Mouse (Mus musculus): ENCODE results near the gene Mindy1. TPM values are rescaled to one million over a fixed set of nuclear protein-coding genes. Genes with fewer than 3 reads are reported as not detected.
"Not testable (repeated sequence)": the region's sequence is repeated elsewhere in the genome, so short reads cannot be mapped to it uniquely, and the experiment has no call there.

The Mindy1 gene
- total RNA-seq, 2 experiments from 2014 or later, result 26.2 to 28.5 TPM

DNA sequence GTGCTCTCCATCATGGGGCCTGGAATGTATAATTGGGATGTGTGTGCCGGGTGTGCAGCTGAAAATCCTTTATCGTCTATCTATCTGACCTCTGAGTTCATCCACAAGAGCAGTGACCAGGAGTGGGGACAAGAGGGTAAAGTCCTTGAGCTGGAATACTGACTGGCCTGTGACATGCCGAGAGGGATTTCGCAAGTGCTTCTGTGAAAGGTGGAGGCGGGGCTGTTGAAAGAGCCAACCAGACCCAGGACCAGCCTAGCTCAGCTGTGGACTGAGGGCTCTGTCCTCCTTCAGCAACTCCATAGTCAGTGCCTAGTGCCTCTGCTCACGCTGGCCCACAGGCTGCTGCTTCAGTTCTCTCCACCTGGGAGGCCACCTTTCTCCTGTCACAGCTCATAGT, 37.4 kb downstream of the Mindy1 start:
- no peak for DNase-seq (ENCODE audit: low spot score in 2 of 2)

DNA sequence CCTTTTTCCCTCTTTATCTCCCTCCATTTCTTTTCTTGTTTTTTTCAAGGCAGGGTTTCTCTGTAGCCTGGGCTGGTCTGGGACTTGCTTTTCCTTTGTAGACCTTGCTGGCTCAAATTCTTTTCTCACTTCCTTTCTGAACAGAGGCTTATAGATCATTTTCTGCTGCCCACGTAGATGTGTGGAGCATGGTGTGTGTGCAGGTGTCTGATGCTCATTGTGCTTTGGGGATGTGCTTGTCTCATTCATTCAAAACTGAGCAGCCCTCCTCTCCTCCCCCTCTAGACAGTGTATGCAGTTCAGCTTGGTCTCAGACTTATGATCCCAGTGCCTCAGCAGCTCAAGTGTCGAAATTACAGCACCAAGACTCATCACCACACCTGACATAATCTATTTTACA, 38.0 kb downstream of the Mindy1 start:
- no peak for DNase-seq (ENCODE audit: low spot score in 2 of 2)

DNA sequence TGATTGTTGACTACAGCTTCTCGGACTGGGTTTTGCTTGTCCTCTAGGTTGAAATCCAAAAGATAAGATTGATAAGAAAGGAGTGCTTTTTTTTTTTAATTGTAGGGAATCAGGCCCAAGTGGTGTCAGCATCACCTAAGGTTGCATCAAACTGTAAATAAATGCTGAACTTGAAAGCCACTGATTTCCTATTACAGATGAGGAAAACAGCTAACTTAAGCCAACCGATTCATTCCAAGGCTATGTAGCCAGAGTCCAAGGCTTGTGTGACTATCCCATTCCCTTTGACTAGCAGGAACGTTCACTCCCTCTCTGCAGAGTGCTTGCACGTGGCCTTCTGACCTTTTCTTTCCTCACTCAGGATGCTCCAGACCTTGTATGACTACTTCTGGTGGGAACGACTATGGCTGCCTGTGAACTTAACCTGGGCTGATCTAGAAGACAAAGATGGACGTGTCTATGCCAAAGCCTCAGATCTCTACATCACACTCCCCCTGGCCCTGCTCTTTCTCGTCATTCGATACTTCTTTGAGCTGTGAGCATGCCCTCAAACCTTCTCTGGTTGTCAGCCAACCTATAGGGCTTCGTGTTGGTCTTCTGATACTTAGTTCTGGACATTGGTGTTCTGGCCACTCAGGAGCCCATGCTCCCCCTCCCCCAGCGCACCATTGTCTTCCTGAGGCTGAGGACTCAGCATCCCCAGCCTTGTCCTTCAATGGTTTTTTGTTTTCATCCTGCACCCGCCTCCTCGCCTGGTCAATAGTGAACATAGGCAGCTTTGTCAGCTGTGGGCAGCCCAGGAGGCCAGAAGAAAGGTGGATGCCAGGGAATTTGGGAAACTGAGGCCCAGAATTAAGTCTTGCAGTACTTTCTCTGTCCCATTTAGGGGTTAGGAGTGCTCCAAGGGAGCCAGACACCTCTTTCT, 38.8 kb downstream of the Mindy1 start:
- DNase-seq (ENCODE audit: low spot score in 2 of 2), result no peak

DNA sequence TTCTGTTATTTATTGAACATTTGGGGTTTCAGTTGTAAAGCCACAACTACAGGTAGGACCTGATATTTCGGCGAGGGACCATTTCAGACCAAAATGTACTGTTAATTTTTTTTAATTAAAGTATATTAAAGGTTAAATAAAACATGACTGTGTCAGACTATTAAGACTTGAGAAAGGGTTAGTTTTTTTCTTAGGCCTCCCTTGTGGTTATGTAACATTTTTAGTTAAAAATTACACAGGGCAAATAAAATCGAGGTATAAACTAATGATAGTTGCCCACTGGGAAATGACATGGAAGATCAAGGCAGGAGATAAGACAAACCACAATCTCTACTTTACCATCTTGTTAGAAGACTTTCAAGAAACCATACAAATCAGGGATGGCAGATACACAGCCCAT, 42.3 kb downstream of the Mindy1 start:
- no peak for DNase-seq (ENCODE audit: low spot score in 2 of 2)

DNA sequence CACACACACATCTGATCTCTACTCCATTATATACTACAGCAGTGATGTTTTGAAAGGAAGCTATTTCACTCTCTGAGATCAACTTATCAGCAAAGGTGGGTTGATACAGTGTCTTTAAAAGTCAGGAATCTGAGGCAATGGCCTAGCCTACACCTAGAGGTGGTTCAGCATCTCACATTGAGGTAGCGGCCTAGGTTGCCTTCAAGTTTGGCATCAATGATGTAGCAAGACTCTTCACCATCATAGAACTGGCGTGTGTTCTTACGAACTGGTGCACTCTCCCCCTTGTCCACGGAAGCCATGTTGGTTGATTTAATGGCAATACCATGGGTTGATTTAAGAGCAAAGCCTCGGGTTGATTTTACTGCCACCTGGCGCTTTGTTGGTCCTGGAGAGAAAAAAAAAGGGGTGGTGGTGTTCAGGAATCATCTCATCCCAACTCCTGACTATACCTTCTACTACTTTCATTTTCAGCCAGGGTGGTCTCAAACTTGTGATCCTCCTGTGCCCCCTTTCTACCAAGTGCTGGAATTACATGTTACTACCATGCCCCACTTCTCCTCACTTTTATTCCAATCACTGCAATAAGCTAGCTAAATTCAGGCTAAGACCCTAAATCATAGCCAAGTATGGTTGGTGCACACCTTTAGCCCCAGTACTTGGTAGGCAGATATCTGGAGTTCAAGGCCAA, 43.5 kb downstream of the Mindy1 start:
- DNase-seq (ENCODE audit: low spot score in 2 of 2), result no peak

DNA sequence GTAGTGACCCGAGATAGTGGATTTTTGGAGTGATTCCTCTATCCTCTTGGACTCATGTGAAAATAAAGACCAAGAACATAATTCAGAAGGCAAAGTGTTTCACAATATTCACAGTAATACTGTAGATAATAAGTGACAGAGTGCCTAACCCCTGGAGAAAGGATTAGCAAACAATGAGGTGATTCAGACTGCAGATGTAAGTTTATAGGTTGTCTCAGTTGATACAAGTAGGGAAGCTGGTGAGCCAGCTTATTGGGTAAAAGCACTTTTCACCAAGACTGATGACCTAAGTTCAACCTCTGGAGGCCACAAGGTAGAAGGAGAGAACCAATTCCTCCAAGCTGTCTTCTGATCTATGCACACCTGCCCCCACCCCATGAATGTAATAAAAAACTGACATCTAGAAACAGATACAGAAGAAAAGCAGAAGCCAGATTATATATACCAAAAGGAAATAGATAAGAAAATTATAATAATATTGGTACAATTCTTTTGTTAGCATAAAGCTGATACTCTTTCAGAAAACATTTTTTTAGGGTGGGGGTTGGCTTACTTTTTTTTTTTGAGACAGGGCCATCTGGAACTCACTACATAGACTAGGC, 47.8 kb downstream of the Mindy1 start:
- DNase-seq (ENCODE audit: low spot score in 2 of 2), result no peak

DNA sequence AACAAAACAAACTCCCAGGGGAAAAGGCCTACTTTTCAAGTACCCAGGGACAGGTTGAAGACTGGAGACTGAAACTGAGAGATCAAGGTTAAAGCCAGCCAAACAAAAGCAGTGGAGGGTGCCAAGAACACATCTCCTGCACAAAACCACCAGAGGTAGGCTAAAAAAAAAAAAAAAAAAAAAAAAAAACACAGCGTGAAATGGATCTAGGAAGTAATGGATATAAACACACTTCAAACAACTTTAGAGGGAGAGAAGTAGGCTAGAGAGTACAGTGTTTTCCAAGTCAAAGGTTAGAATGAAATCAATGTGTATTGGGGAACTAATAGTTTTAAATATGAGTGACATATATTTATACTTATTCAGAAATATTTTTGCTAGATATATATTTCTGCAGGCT, 50.4 kb downstream of the Mindy1 start:
- no peak for DNase-seq (ENCODE audit: low spot score in 2 of 2)

DNA sequence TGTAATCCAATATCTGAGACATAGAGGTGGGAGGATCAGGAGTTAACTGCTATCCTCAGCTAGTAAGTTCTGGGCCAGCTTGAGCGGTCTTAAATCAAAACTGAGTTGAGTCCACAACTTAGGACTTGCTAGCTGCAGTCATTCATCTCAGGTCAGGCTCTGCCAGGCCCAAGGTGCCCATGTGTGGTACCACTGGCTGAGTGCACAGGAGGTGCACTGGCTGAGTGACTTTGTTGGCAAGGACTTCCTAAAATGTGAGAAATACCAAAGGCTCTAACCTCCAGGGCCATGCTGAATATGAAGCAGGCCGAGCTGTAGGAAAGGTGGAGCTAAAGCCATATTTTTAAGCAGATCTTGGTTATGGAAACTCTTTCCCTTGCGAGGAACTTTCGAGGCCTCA, 56.2 kb downstream of the Mindy1 start:
- no peak for DNase-seq (ENCODE audit: low spot score in 2 of 2)

DNA sequence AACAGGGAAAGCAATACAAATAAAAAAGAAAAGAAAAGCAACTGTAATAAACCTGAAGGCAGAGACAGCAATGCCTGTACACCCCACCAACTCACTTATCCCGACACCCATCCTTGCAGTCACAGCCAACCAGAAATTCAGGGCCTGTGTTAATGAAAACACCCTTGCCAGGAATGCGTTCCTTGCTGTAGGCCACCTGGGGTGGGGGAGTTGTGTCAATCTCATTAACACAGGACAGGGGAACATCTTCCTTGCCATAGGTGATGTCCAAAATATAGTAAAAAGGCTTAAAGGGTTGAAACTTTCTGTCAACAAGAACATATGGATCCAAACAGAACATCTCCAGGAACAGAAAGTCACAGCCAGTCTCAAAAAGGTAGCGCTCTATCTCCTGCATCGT, 57.1 kb downstream of the Mindy1 start:
- no peak for DNase-seq (ENCODE audit: low spot score in 2 of 2)

DNA sequence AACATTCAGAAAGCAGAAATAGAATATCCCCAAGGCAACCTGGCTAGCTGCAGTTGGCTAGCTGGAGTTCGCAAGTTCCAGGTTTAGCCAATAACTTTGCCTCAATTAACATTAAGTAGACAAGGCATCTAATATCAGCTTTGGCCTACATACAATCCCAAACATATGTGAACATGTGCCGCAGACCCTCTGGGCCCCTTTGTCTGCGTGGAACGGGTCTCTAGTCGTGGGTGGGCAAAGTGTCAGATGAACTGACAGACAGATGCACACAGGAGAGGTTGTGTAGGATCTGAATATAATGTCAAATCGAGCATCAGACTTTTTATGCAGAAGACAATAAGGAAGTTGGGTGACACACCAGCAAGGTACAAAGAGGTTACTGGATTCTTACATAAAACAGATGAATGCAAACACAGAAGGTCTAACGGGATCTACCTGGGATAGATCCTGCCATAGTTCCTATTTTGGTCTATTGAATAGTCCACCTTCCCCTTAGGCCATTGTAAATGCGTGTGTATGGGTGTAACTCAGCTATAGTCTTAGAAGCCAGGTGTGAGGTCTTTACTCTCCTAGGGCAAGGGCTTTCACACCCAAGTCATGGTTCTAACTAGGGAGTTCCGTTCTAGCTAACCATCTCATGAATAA, 62.3 kb downstream of the Mindy1 start:
- not testable (repeated sequence) for DNase-seq (ENCODE audit: low spot score in 2 of 2)

Other genes with a start within 250 kb of the Mindy1 start
- gene Psmd4, start 238.7 kb upstream of the Mindy1 start, total RNA-seq (2021), result 100 to 1,000 TPM; 155 TPM
- gene Pip5k1a, start 174.4 kb upstream of the Mindy1 start, total RNA-seq (2021), result 10 to 100 TPM; 46.3 to 51.5 TPM
- gene Vps72, start 170.3 kb upstream of the Mindy1 start, total RNA-seq (2021), result 10 to 100 TPM; 40.8 to 45.3 TPM
- gene Tmod4, start 156.9 kb upstream of the Mindy1 start, total RNA-seq (2021), result 1 to 10 TPM in 1 of 2 experiments, under 1 TPM in 1; 0.83 to 1.5 TPM
- 10 to 100 TPM; 39.6 to 41.2 TPM for gene Scnm1, start 147.3 kb upstream of the Mindy1 start, total RNA-seq (2021)
- gene Lysmd1, start 147.3 kb upstream of the Mindy1 start, total RNA-seq (2021), result 10 to 100 TPM; 22.5 to 22.8 TPM
- 1 to 10 TPM; 2.3 to 3.0 TPM for gene Tnfaip8l2, start 139.0 kb upstream of the Mindy1 start, total RNA-seq (2021)
- 10 to 100 TPM; 48.6 to 52.6 TPM for gene Sema6c, start 120.9 kb upstream of the Mindy1 start, total RNA-seq (2021)
- gene Gabpb2, start 63.4 kb upstream of the Mindy1 start, total RNA-seq (2021), result 10 to 100 TPM; 10.5 to 11.8 TPM
- gene Cdc42se1, start 52.6 kb upstream of the Mindy1 start, total RNA-seq (2021), result 10 to 100 TPM; 85.9 to 87.3 TPM
- 100 to 1,000 TPM; 496 to 516 TPM for gene Mllt11, start 49.2 kb upstream of the Mindy1 start, total RNA-seq (2021)
- gene Gm128, start 39.7 kb upstream of the Mindy1 start, total RNA-seq (2021), result not detected
- gene Bnipl, start 30.2 kb upstream of the Mindy1 start, total RNA-seq (2021), result under 1 TPM in 1 of 2 experiments, not detected in 1; 0.46 TPM
- 10 to 100 TPM; 26.8 to 26.9 TPM for gene Prune1, start 731 bp downstream of the Mindy1 start, total RNA-seq (2021)
- gene Anxa9, start 25.8 kb downstream of the Mindy1 start, total RNA-seq (2021), result under 1 TPM; 0.51 to 0.95 TPM
- 10 to 100 TPM; 60.8 to 62.0 TPM for gene Cers2, start 33.4 kb downstream of the Mindy1 start, total RNA-seq (2021)
- 10 to 100 TPM; 40.7 to 40.8 TPM for gene Setdb1, start 75.9 kb downstream of the Mindy1 start, total RNA-seq (2021)
- not detected for gene 4930558C23Rik, start 121.5 kb downstream of the Mindy1 start, total RNA-seq (2021)
- 10 to 100 TPM; 35.7 to 36.9 TPM for gene Arnt, start 153.0 kb downstream of the Mindy1 start, total RNA-seq (2021)
- 1 to 10 TPM; 7.1 to 8.0 TPM for gene Ctsk, start 217.9 kb downstream of the Mindy1 start, total RNA-seq (2021)
- gene Ctss, start 245.4 kb downstream of the Mindy1 start, total RNA-seq (2021), result 10 to 100 TPM; 32.3 to 35.9 TPM

Measured in layer of hippocampus, postnatal 14 days (tissue).